Comparison of ENCODE assay signal across 20 mouse cellular contexts in genomic region chr11:82110372-82111248, GRCm38 (mm10). TPM values are rescaled to one million over a fixed set of nuclear protein-coding genes. Genes with fewer than 3 reads are reported as not detected.
"Had no signal": no experiment of that assay in that cellular context is flagged by ENCODE, and none has a peak within 500 bp of the region (broad histone marks: within the 10 kb centered on the region; RNA-seq: fewer than 3 reads in every experiment).

No protein-coding gene starts in this region.

- H3K27me3 ChIP-seq: liver, embryonic 13.5 days; liver, embryonic 15.5 days; megakaryocyte, embryonic 14.5 days; midbrain, embryonic 13.5 days; midbrain, embryonic 15.5 days; neural tube, embryonic 12.5 days; stomach, embryonic 15.5 days had no signal

- DNase-seq: liver; liver, embryonic 13.5 days; liver, postnatal 0 days; right cerebral cortex, postnatal 14 days; thymus, adult 2 months; thymus, postnatal 25 days; thymus, postnatal 4 days had no signal

- H3K9me3 ChIP-seq: liver, embryonic 13.5 days; liver, embryonic 15.5 days; midbrain, embryonic 13.5 days; midbrain, embryonic 15.5 days; neural tube, embryonic 12.5 days; stomach, embryonic 15.5 days had no signal

- H3K36me3 ChIP-seq: liver, embryonic 13.5 days; liver, embryonic 15.5 days; midbrain, embryonic 13.5 days; midbrain, embryonic 15.5 days; neural tube, embryonic 12.5 days; stomach, embryonic 15.5 days had no signal

- H3K4me1 ChIP-seq: liver, embryonic 13.5 days; liver, embryonic 15.5 days; megakaryocyte, embryonic 14.5 days; midbrain, embryonic 13.5 days; midbrain, embryonic 15.5 days; neural tube, embryonic 12.5 days; stomach, embryonic 15.5 days had no signal

- ATAC-seq: liver, postnatal 0 days; midbrain, embryonic 13.5 days; midbrain, embryonic 15.5 days had no signal

- H3K4me2 ChIP-seq: liver, embryonic 11.5 days; liver, embryonic 13.5 days; liver, embryonic 15.5 days; midbrain, embryonic 11.5 days; midbrain, embryonic 13.5 days; midbrain, embryonic 15.5 days; neural tube, embryonic 12.5 days; stomach, embryonic 15.5 days had no signal

- H3K4me3 ChIP-seq: liver, embryonic 13.5 days; liver, embryonic 15.5 days; megakaryocyte, embryonic 14.5 days; midbrain, embryonic 13.5 days; midbrain, embryonic 15.5 days; neural tube, embryonic 12.5 days; stomach, embryonic 15.5 days had no signal

- H3K9ac ChIP-seq: liver, embryonic 13.5 days; liver, embryonic 15.5 days; liver, postnatal 0 days; midbrain, embryonic 13.5 days; midbrain, embryonic 15.5 days; neural tube, embryonic 12.5 days; stomach, embryonic 15.5 days had no signal

- H3K27ac ChIP-seq: liver, embryonic 13.5 days; liver, embryonic 15.5 days; macrophage; midbrain, embryonic 13.5 days; midbrain, embryonic 15.5 days; neural tube, embryonic 12.5 days; stomach, embryonic 15.5 days; stomach, postnatal 0 days had no signal

RNA-seq across cellular contexts. Expression of gene Ccl8, which starts 4.4 kb away (rescaled TPM):
- polyA plus RNA-seq: liver, embryonic 11.5 days; liver, embryonic 13.5 days; liver, embryonic 15.5 days; midbrain, embryonic 11.5 days; midbrain, embryonic 13.5 days; midbrain, embryonic 15.5 days; midbrain, postnatal 0 days; neural tube, embryonic 12.5 days; neural tube, embryonic 14.5 days; stomach, embryonic 15.5 days; stomach, postnatal 0 days had no signal

RNA-seq across cellular contexts. Expression of gene Ccl12, which starts 9.0 kb away (rescaled TPM):
- polyA plus RNA-seq: liver, embryonic 11.5 days; spleen, adult 2 months had no signal

RNA-seq across cellular contexts. Expression of gene Ccl11, which starts 53.0 kb away (rescaled TPM):
- polyA plus RNA-seq: liver, embryonic 11.5 days; liver, postnatal 0 days; macrophage; midbrain, embryonic 11.5 days; midbrain, embryonic 13.5 days; midbrain, embryonic 15.5 days; neural tube, embryonic 14.5 days had no signal
